Mouse (Mus musculus) activated CD4-positive, CD25-positive, alpha-beta regulatory T cell, adult 4 months (primary cell): ENCODE measurements around the gene Dock9. TPM values are rescaled to one million over a fixed set of nuclear protein-coding genes. Genes with fewer than 3 reads are reported as not detected.

Source experiments
- ATAC-seq: one replicate; pipeline ENCODE4 v1.8.0; 2017
- polyA plus RNA-seq, 2 experiments: library from polyadenylated mRNA; unstranded; fragments of 100-300 nt; shearing (Covaris generic); gene quantifications; one replicate each; pipeline ENCODE4 v1.2.1; 2017

The Dock9 gene
- polyA plus RNA-seq, 2 experiments from 2014 or later, result 3.8 to 4.0 TPM

DNA sequence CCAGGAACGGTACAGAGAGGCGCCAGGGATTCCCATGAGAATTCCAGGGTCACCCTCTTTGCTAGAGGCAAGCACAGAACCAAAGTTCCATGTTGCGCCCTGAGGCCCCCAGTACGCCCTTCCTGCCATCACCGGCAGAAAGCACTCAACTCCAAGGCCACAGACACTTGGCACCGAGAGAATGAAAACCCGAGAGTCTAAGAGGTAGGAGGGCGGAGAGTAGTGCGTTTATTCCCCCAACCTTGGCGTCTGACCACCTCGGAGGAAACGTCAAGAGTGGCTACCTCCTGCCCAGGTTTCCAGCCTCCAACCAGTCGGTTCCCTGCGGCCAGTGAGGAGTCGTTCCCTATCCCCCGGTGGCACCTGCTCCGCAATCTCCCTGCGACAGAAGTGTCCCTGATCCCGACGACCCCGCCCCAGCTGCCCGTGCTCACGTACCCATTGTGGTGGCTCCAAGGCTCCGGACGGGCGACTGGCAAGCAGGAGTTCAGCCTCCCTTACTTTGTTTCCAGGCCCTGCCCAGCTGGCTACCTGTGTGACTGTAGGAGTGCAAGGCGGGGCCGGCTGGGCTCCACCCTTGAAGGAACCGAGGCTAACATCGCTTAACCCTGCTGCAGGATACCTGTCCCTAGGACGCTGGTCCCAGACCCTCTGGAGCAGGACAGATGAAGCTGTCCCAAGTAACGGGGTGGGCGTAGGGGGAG is 292.7 kb downstream of the Dock9 start, which contains the start of gene Slc15a1:
Gene Slc15a1 (minus strand): TSS at position 472 of the 704 bp plus-strand sequence.
- no peak for ATAC-seq

DNA sequence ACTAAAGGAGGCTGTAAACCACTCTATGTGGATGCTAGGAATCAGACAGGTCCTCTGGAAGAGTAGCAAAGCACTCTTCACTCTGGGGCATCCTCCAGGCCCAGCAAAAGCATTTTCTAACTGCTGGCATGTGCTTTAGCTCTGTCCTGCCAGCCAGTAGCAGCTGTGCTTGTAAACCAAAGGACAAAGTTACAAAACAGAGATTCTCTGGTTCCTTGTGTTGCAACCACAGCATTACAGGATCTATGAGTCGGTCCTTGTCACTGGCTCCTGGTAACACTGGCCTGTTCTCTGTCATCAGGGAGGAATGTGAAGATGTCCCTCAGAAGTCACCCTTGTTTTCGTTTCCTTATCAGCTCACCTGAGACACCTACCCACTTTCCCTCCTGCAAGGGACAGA is 297.1 kb downstream of the Dock9 start:
- ATAC-seq, result no peak

DNA sequence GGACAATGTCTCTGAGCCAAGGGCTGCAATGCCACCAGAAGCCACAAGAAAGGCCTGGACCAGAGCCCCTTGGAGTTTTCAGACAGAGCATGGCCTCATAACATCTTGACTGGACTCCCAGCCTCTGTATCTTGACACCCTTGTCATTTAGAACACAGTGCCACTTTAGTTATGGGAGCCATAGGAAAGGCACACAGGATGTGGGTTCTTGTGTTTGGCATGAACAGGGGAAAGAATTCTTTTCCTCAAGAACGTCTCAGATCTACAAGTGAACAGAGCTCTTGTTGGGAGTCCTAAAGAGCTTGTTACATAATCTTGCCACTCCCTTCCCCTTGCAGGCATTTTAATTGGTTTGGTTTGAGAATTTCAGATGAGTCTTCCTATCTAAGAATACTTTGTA is 297.9 kb downstream of the Dock9 start:
- no peak for ATAC-seq

DNA sequence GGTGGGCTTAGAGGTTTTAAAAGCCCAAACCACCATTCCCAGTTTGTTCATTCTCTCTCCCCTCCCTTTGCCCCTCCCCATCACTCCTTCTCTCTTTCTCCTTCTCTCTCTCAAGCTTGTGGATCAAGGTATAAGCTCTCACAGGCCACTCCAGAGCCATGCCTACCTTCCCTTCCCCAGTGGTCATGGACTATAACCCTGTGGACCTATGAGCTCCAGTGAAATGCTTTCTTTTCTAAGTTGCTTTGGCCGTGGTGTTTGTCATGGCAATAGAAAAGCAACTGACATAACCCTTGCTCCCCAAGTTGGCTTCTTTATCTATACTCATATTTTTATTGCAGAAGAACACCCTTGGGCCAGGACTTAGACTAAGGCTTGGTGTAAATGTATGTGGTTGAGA is 299.8 kb downstream of the Dock9 start:
- no peak for ATAC-seq

DNA sequence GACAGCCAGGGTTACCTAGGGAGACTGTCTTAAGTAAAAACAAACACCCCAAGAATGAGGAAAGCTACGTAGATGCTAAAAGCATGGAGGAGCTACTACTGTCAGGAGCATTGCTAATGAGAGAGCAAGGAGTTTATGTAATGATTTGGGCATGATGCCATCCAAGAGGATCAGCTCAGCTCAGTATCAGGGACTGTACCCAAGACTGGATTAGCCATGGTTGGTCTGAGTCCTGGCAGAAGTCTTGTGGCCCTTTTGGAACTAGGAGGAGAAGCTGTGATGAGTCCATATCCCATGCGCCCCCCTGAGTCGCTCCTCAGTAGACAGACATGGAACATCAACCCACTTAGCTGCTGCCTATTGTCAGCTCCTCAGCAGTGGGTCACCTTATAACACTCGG is 301.9 kb downstream of the Dock9 start:
- no peak for ATAC-seq

DNA sequence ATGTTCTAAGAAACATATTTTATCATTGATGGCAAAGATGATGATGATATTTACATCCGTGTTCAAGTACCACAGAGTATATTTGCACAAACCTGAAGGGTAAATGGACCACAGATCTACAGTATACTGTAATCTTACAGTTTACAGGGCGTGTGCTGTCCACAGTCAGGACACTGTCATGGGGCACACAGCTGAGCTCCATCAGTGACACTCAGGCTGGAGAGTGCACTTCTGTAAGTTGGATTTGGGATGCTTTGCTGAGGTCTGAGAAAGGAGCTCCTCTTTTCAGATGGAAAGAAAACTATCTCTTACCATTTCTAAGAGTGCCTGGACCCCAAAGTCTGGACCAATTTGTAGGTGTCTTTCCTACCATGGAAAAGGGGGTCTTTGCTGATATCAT is 302.5 kb downstream of the Dock9 start:
- ATAC-seq, result no peak

DNA sequence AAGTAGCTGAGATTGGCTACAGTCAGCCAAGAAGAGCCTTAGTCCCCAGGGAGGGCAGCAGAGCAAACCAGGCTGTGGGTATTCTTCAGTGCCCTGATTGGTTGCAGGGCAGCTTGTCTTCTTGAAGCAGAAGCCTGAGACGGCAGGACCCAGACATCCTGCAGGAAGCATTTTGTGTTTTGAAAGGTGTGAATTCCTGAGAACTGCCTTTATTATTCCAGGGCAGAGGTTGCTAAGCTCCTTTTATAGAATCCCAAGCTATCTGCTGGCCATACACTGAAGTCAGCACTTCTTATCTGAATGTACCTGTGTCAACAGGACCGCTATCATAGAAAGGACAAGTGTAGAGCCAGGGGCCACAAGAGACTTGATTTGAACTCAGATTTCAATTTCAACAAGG is 303.4 kb downstream of the Dock9 start:
- no peak for ATAC-seq

DNA sequence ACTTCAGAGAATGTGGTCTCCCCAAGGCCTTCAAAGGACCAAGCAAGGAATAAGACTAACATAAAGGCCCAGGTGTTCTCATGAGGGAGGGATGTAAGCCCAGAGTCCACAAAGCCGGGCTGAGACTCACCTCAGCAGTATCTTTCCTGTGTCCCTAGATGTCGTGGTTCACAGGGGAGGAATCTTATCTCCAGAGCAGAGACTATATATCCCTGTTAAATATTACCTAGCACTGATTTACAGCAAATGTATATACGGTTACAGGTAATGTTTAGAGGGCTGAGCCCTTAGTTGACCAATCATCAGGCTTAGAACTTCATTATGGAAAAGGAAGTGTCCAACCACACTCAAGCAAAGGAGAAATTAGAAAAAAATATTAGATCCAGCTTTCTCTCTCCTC is 303.9 kb downstream of the Dock9 start:
- no peak for ATAC-seq

DNA sequence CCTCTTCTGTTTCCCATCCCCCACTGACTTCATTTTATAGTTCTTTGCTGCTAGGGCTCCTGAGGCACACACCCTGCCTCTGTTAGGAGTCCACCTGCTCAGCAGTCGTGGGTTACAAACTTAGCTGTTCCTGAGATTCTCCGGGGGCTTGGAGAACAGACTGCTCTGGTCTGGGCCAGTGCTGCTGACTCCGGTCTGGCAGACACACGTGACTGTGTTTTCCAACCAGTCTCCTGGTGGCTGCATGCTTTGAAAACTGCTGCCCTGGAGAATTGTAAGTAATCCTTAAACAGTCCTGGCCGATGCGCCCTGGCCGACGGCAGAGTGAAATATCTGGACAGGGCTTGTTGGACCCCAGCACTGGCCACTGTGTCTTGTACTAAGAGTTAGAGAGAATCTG is 305.3 kb downstream of the Dock9 start:
- no peak for ATAC-seq

Other genes with a start within 250 kb of the Dock9 start
- gene Ubac2, start 80.8 kb upstream of the Dock9 start, polyA plus RNA-seq, result 10 to 100 TPM; 62.5 to 75.1 TPM
- gene Gpr18, start 117.9 kb upstream of the Dock9 start, polyA plus RNA-seq, result 10 to 100 TPM; 83.8 to 86.0 TPM
- 100 to 1,000 TPM; 104 to 118 TPM for gene Gpr183, start 167.4 kb upstream of the Dock9 start, polyA plus RNA-seq
- gene Timm8a2, start 236.8 kb upstream of the Dock9 start, polyA plus RNA-seq, result not detected